Mouse (Mus musculus) right cerebral cortex, adult 18-20 months (tissue): ENCODE measurements around the gene Tbata.

ENCODE experiments used
- DNase-seq: peaks from one replicate; pipeline ENCODE4 v3.0.0; 2022; ENCODE audit warnings: mixed read lengths

Gene Tbata

GRCm38 (mm10) chr10:61167333-61168096 is 4.2 kb upstream of the Tbata start:
- no peak for DNase-seq

DNA sequence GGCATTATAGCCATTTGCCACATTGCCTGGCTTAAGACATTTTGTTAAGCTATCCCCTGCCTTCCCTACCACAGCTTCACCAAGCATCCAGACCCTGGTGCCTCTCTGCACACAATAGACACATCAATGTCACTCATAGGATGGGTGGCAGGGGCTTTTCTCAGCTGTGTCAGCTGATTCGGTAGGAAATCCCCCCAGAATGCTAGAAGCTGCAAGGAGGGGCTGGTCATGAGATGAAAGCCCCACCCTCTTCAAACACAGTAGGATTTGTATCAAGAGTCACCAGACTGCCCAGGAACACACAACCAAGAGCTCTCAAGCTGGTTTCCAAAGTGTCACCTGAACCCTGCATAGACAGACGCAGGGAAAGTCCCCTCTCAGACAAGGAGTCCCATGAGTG is 3.4 kb upstream of the Tbata start:
- no peak for DNase-seq

DNA sequence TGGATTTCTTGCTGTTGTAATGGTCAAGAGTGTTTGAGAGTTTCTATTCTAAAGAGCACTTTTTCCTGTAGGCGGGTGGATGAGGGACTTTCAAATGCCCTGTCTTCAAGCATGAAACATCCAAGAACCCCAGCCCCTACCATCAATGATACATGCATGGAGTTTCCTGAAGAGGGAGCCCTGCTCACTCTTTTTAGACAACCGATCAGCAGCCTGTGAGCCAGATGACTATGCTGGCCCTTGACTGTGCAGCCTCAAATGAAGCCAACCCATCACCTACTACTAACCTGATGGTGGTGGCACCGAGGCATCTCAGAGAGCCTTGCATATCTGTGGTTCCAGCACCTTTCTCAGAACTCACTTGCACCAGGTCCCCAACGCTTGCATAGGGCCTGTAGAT is 742 bp downstream of the Tbata start:
- no peak for DNase-seq

- DNase-seq = no peak
These were observed 3.1 kb downstream of the Tbata start for GRCm38 (mm10) chr10:61174711-61175441.

DNA sequence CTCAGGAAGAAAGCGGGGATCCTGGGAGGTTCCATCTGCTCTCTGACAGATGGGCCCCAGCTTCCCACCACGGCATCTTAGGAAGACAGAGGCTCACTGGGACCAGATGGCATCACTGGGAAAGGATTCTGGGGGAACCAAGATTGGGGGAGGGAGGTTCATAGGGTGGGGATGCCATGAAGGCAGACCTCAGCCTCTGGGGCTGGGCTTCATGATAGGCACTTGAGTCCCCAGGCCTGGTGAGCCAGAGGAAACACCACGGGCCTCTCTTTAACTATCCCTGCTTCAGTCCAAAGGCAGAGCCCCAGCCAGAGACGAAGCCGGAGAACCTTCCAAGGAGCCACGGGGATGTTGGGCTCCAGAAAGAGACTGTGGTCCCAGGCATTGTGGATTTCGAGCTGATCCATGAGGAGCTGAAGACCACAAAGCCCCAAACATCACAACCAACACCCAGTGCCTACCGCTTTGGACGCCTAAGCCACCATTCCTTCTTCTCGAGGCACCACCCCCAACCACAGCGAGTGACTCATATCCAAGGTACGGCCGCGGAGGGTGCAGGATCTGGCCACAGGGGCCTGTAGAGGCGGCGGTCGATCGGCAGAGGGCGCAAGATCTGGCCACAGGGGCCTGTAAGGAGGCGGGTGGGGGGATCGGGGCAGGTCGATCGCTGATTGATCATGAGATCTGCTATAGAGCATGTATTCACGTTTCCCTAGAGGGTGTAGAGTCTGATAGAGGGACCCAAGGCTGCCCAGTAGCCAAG is 3.9 kb downstream of the Tbata start:
- peak; percentile 16 for DNase-seq

GRCm38 (mm10) chr10:61176221-61176790 is 4.6 kb downstream of the Tbata start:
- DNase-seq = no peak

DNA sequence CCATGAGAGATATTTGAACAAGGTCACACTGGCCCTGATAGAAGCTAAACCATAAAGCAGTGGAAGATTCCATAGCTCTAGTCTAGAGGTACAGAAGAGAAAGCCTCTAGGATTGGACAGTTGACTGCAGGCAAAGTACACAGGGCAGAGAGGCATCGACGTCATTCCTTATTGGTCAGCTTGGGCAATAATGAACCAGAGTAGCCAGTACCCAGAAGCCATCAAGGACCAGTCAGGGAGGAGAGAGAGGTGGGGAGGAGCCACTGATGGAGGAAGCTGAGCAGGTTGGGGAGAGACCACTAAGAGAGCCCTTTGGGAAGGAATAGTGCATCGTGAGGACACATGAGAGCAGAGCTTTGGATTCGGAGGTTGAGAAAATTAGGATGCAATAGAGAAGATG is 6.0 kb downstream of the Tbata start:
- no peak for DNase-seq

GRCm38 (mm10) chr10:61178687-61179086 is 6.9 kb downstream of the Tbata start:
- DNase-seq = no peak

DNA sequence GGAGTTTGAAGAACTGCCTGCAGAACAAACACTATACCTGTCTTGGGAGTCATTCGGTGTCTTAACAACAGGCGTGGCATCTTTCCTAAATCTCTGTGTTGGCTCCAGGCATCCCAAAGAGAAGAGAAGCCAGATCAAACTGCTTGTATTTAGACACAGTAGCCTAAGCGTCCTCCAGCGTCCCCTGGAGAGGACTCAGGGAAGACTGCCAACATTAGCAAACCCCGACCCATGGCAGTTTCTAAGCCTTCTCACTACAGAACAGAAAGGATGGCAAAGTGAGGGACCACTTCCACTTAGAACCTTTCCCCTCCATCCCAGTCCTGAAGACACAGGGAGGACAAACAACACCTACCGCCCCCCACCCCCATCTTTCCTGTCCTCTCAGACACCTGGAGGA is 8.2 kb downstream of the Tbata start:
- no peak for DNase-seq

DNA sequence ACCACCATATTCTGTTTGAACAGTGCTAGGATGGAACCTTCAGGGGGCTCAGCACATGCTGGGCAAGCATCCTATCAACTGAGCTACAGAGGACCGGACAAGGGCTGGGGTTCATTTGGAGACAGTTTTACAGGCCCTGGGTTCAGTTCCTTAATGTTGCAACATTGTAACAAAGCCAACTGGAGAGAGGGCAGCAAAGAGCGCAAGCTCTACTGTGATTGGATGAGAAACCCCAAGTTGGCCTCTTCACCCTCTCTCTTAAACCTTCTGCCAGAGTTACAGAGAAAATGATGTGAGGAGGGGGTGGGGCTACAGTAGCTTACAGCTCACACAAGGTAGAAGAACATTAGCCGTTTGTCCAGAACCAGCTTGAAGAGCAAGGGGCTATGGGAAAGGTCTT is 15.2 kb downstream of the Tbata start:
- DNase-seq = no peak

DNA sequence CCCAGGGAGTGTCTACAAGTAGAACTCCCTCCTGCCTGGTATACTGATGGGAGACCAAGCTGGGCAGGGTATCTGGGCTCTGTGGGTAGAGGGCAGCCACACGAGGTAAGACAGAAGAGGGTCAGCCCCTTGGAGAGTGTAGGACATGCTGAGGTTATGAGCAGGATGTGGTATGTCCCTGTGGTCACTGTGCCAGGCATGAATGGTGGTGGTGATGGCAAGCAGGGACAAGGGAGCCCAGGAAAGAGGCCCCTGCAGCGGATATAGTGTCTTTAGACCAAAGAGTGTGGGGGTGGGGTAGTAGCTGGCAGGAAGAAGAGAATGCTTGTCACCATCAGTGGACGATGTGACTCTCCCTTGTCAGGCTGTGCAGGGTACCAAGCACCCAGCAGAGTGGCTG is 16.3 kb downstream of the Tbata start:
- DNase-seq = no peak

GRCm38 (mm10) chr10:61194611-61195010 is 22.9 kb downstream of the Tbata start:
- DNase-seq = no peak

DNA sequence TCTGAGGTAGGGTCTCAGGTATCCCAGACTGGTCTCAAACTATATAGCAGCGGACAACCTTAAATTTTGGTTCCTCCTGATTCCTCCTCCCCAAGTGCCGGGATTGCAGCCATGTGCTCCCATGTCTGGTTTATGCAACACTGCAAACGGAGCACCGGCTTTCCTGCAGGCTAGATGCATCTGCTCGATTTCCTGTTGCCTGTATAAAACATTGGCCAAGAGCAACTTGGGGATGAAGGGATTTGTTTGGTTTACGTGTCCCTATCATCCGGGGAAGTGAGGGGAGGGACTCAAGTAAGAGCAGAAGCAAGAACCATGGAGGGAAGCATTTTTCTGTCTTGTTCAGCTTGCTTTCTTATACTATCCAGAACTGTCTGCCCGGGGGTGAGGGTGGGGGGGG is 23.5 kb downstream of the Tbata start:
- no peak for DNase-seq

- DNase-seq = no peak
These were observed 24.1 kb downstream of the Tbata start for GRCm38 (mm10) chr10:61195718-61196291.

DNA sequence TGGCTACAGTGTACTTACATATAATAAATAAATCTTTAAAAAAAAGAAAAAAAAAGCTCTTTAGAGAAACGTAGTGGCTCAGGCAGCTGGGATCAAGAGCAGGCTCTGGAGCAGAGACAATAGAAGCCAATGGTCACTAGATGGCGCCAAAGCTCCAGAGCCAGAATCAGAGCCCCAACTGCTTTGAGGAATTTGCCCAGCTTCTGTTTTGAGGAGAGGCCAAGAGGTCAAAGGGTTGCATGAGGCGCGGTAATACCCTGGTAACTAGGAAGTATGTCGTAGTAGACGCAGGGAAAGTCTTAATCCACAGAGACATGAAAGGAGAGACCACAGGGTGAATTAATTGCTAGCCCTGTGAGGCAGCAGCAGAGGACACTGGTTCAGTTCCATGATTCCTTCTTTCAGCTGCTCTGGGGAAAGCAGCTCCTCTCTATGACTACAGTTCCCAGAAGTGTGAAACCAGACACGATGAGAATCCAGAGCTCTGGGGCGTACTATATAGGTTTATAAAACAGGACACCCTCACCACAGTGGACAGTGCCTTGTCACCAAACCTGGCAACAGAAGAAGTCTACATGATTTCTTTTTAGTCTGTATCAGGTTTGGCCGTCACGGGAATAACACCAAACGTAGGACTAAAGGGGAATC is 27.9 kb downstream of the Tbata start:
- DNase-seq = peak; percentile 65

DNA sequence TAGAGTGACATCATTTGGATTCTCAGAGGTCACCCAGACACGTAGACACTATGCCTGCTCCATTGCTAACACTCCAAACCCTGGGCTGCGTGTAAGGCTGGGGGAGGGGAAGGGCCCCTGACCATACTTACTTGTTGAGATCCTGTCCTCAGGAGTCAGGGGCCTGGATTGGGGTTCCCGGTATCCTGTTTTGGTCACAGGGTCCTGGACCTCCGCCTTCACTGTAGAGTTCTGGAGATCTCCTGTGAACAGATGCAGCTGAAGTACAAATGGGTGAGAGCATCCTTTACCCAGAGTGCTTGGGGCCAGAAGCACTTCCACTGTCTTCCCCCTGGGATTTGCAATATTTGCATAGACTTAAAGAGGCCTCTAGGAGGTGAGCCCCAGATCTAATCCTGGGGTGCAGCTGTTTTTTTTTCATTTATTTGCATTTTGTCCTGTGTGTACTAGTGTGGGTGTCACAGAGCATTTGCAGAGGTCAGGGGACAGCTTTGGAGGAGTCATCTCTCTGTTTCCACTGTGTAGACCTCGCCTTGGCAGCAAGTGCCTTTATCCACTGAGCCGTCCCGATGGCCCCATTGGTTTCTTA is 28.6 kb downstream of the Tbata start:
- DNase-seq = no peak

DNA sequence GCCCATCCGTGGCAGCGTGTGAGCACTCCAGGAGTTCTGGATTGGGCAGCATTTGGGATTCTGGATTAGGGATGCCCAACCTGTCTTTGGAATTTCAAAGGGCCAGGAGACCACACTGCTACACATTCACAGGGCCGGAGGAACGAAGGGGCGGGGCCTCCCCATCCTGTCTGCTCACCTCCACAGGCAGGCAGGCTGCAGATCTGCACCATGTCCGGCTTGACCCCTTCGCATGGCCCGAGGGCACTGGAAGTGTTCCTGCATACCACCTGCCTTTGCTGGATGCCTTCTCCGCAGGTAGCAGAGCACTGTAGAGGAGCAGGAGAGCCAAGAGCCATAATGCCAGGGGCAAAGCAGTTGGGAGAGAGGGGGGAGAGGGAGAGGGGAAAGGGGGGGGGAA is 29.2 kb downstream of the Tbata start:
- no peak for DNase-seq

DNA sequence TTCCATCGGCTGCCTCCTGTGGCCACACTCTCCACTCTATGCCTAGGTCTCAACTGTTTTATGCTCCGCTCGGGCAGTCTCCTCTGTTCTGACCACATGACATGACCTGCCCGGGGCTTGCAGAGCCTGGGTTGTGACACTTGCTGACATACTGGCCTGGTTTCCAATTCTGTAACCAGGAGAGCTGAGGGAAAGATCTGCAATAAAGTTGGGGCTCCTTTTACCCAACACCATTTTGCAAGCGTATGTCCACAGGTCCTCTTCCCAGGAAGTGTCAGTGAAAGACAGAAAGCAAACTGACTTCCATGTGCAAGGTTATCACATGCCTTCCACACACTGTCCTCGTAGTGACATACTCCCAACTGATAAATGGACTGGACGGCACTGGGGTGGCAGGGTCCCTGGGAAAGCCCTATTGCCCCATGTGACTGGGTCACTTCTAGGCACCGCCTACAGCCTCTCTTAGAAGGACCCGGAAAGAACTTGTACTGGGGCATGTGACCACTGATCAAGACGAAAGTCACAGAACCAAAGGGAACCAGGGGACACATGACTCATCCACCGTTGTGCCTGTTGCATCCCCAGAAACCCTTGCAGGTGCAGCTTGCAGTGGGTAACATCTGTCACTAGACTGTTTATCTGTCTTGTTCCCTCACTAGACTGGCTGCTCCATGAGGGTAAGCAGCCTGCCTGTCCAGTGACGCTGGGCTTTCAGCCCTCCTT is 30.0 kb downstream of the Tbata start:
- DNase-seq = no peak

GRCm38 (mm10) chr10:61203930-61204329 is 32.2 kb downstream of the Tbata start:
- DNase-seq = no peak

DNA sequence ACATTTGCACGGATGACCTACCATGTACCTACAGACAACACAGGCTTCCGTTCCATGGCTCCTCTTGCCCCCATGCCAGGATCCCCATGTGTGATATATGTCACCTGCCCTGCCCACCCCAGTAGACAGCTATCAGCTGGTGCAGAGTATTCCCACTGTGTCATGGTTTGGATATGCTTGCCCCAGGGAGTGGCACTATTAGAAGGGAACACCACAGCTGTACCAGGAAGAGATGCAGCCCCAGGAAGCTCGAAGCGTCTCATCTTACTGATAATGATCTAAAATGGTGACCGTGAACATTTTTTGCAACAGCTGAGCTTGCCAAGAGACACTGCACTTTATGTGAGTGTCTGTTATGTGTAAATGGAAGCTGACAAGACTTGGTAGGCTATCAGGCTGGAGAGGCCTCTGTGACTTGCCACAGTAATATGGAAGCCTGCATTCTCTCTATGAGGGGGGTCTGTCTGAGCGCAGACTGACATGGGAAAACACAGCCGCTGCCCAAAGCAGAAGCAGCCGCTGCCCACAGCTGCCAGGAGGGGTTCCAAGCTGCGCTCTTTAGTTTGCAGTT is 36.4 kb downstream of the Tbata start:
- no peak for DNase-seq

GRCm38 (mm10) chr10:61211105-61211504 is 39.4 kb downstream of the Tbata start:
- no peak for DNase-seq
